Mouse (Mus musculus) spleen, adult 2 months (tissue): ENCODE measurements around the gene Schip1.

Experiments
- CTCF ChIP-seq: fragments of 200-500 bp; IDR thresholded peaks from 2 replicates; pipeline ENCODE4 v1.5.1; 2011; ENCODE audit warnings: mild to moderate bottlenecking, inconsistent platforms; ENCODE audit not compliant: insufficient read depth, insufficient read length, insufficient replicate concordance; ENCODE audit errors: extremely low read depth
- POLR2A ChIP-seq: fragments of 200-500 bp; IDR thresholded peaks from 2 replicates; pipeline ENCODE4 v1.6.1; 2011; ENCODE audit warnings: low read depth, low read length, inconsistent platforms

DNA sequence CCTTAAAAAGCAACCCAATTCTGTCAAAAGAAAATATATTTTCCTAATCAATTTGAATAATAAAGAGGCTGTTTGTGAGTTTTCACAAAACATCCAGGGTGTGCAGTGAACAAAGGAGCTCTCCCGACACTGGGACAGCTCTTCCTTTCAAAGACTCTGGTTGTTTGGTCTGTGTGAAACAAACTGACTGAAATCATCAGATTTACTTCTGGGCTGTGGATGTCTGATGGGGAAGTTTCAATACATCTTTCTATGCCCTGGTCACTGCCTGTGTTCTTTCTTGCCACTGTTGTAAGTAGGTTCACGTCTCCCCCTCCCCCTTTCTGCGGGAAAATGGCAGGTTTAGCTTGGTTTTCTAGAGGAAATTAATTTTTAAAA lies 449.5 kb downstream of the Schip1 start:
- TF ChIP-seq POLR2A (no peak), CTCF (no peak)
